Mouse (Mus musculus) neural tube, postnatal 0 days (tissue): Measurements from ENCODE around the gene Mxra7. TPM values are rescaled to one million over a fixed set of nuclear protein-coding genes. Genes with fewer than 3 reads are reported as not detected.

Experiments
- polyA plus RNA-seq: library from polyadenylated mRNA; unstranded; fragments of >200 nt; fragmentation: Nextera tagmentation; extraction: Ambion mirVana; gene quantifications from 2 replicates; pipeline ENCODE4 v1.2.1, GENCODE M21; 2015

Mxra7 gene
- polyA plus RNA-seq: 60.6 and 67.3 TPM in 2 replicates

GRCm38 (mm10) chr11:116827534-116828165 is at the start of gene Mxra7:
Gene Mxra7 (minus strand): TSS chr11:116828046.

GRCm38 (mm10) chr11:116852891-116853511 is 25.2 kb upstream of the Mxra7 start, which contains the start of gene Srsf2:
Gene Srsf2 (minus strand): TSS chr11:116853094.

GRCm38 (mm10) chr11:116852291-116852890 is 24.5 kb upstream of the Mxra7 start, which contains the start of gene Mfsd11:
Gene Mfsd11 (plus strand): TSS chr11:116852440.

GRCm38 (mm10) chr11:116843261-116844233 is 15.7 kb upstream of the Mxra7 start, which contains the start of the genes Mettl23 and Jmjd6:
Gene Mettl23 (plus strand): TSS chr11:116843278.
Gene Jmjd6 (minus strand): TSS chr11:116843449.

GRCm38 (mm10) chr11:116775407-116775806 is 52.4 kb downstream of the Mxra7 start, which contains the start of gene St6galnac1:
Gene St6galnac1 (minus strand): TSS chr11:116775507.

Other genes with a start within 250 kb of the Mxra7 start
- gene Ube2o, start 246.6 kb downstream of the Mxra7 start, polyA plus RNA-seq: 38.0 and 40.1 TPM in 2 replicates
- 0.58 and 0.75 TPM in 2 replicates for gene Aanat, start 241.6 kb downstream of the Mxra7 start, polyA plus RNA-seq
- gene Rhbdf2, start 201.0 kb downstream of the Mxra7 start, polyA plus RNA-seq: 2.0 TPM in 2 replicates
- gene Prcd, start 174.5 kb downstream of the Mxra7 start, polyA plus RNA-seq: 4.2 and 6.7 TPM in 2 replicates
- 45.2 and 50.1 TPM in 2 replicates for gene Cygb, start 173.7 kb downstream of the Mxra7 start, polyA plus RNA-seq
- not detected in 2 replicates for gene St6galnac1, start 52.5 kb downstream of the Mxra7 start, polyA plus RNA-seq
- 53.3 and 56.9 TPM in 2 replicates for gene Mettl23, start 15.2 kb upstream of the Mxra7 start, polyA plus RNA-seq
- gene Jmjd6, start 15.4 kb upstream of the Mxra7 start, polyA plus RNA-seq: 43.5 and 48.7 TPM in 2 replicates
- gene Mfsd11, start 24.4 kb upstream of the Mxra7 start, polyA plus RNA-seq: 48.3 and 53.5 TPM in 2 replicates
- 493 and 516 TPM in 2 replicates for gene Srsf2, start 25.0 kb upstream of the Mxra7 start, polyA plus RNA-seq
- 24.9 and 29.9 TPM in 2 replicates for gene Mgat5b, start 90.8 kb upstream of the Mxra7 start, polyA plus RNA-seq